Mouse (Mus musculus) lung, adult 2 months (tissue): Measurements from ENCODE around the gene Aoc1.

Source experiments
- CTCF ChIP-seq: fragments of 200-500 bp; IDR thresholded peaks from 2 replicates; pipeline ENCODE4 v1.5.1; 2011; ENCODE audit warnings: mild to moderate bottlenecking, low read length, control low read depth; ENCODE audit not compliant: insufficient read depth
- POLR2A ChIP-seq: fragments of 200-500 bp; IDR thresholded peaks from 2 replicates; pipeline ENCODE4 v1.6.1; 2011; ENCODE audit warnings: low read depth, mild to moderate bottlenecking, control low read depth, low read length, borderline replicate concordance; ENCODE audit errors: extremely low read depth

- no peak for TF ChIP-seq POLR2A
- no peak for TF ChIP-seq CTCF
Measured at GRCm38 (mm10) chr6:48905606-48906005, 32.9 kb downstream of the Aoc1 start.
